Mouse (Mus musculus): Measurements from ENCODE around the gene Wbp1. TPM values are rescaled to one million over a fixed set of nuclear protein-coding genes. Genes with fewer than 3 reads are reported as not detected.

Gene Wbp1
- polyA plus RNA-seq (2017; shearing (Covaris generic)), result 58.8 TPM

GRCm38 (mm10) chr6:83120930-83121862, at the start of gene Wbp1:
Wbp1 (minus strand) TSS chr6:83121559.

GRCm38 (mm10) chr6:83165607-83166242, 44.4 kb upstream of the Wbp1 start, which contains the start of gene Dctn1:
Dctn1 (plus strand) TSS chr6:83165920.

GRCm38 (mm10) chr6:83156259-83156684, 34.9 kb upstream of the Wbp1 start, which contains the start of the genes Wdr54 and 1700003E16Rik:
Wdr54 (minus strand) TSS chr6:83156397.
1700003E16Rik (plus strand) TSS chr6:83156404.

GRCm38 (mm10) chr6:83134951-83135513, 13.7 kb upstream of the Wbp1 start, which contains the start of gene Rtkn:
Rtkn (plus strand) TSS chr6:83135463.

GRCm38 (mm10) chr6:83125331-83125730, 4.0 kb upstream of the Wbp1 start, which contains the start of gene Ino80b:
Ino80b (minus strand) TSS chr6:83125431.

GRCm38 (mm10) chr6:83115011-83115671, 6.2 kb downstream of the Wbp1 start, which contains the start of gene Mogs:
Mogs (plus strand) TSS chr6:83115496.

GRCm38 (mm10) chr6:83108762-83109668, 12.3 kb downstream of the Wbp1 start, which contains the start of gene Mrpl53:
Mrpl53 (plus strand) TSS chr6:83109040.

GRCm38 (mm10) chr6:83101316-83101687, 20.1 kb downstream of the Wbp1 start, which contains the start of the genes Ccdc142 and Gm42688:
Ccdc142 (plus strand) TSS chr6:83101601.
Gm42688 (plus strand) TSS chr6:83101617.

GRCm38 (mm10) chr6:83086121-83087035, 35.0 kb downstream of the Wbp1 start, which contains the start of gene Lbx2:
Lbx2 (plus strand) TSS chr6:83086367.

GRCm38 (mm10) chr6:83077630-83078323, 43.6 kb downstream of the Wbp1 start, which contains the start of gene Pcgf1:
Pcgf1 (plus strand) TSS chr6:83077869.

GRCm38 (mm10) chr6:83070247-83070310, 51.3 kb downstream of the Wbp1 start, which contains the start of gene Tlx2:
Tlx2 (minus strand) TSS chr6:83070293.

Other genes starting within 250 kb of the Wbp1 start
- 14.4 TPM for gene Sema4f, start 181.8 kb downstream of the Wbp1 start, polyA plus RNA-seq (2017; shearing (Covaris generic))
- not detected for gene M1ap, start 174.7 kb downstream of the Wbp1 start, polyA plus RNA-seq (2017; shearing (Covaris generic))
- 13.9 TPM for gene Dok1, start 88.1 kb downstream of the Wbp1 start, polyA plus RNA-seq (2017; shearing (Covaris generic))
- gene Loxl3, start 87.4 kb downstream of the Wbp1 start, polyA plus RNA-seq (2017; shearing (Covaris generic)), result not detected
- gene Aup1, start 67.0 kb downstream of the Wbp1 start, polyA plus RNA-seq (2017; shearing (Covaris generic)), result 408 TPM
- 38.1 TPM for gene Htra2, start 66.3 kb downstream of the Wbp1 start, polyA plus RNA-seq (2017; shearing (Covaris generic))
- gene Dqx1, start 63.7 kb downstream of the Wbp1 start, polyA plus RNA-seq (2017; shearing (Covaris generic)), result 2.7 TPM
- gene Tlx2, start 51.3 kb downstream of the Wbp1 start, polyA plus RNA-seq (2017; shearing (Covaris generic)), result not detected
- 25.5 TPM for gene Pcgf1, start 43.7 kb downstream of the Wbp1 start, polyA plus RNA-seq (2017; shearing (Covaris generic))
- not detected for gene Lbx2, start 35.2 kb downstream of the Wbp1 start, polyA plus RNA-seq (2017; shearing (Covaris generic))
- gene Ccdc142, start 20.0 kb downstream of the Wbp1 start, polyA plus RNA-seq (2017; shearing (Covaris generic)), result 2.9 TPM
- gene Gm42688, start 19.9 kb downstream of the Wbp1 start, polyA plus RNA-seq (2017; shearing (Covaris generic)), result 7.2 TPM
- gene Mrpl53, start 12.5 kb downstream of the Wbp1 start, polyA plus RNA-seq (2017; shearing (Covaris generic)), result 29.6 TPM
- gene Mogs, start 6.1 kb downstream of the Wbp1 start, polyA plus RNA-seq (2017; shearing (Covaris generic)), result 71.4 TPM
- 26.6 TPM for gene Ino80b, start 3.9 kb upstream of the Wbp1 start, polyA plus RNA-seq (2017; shearing (Covaris generic))
- 0.77 TPM for gene Rtkn, start 13.9 kb upstream of the Wbp1 start, polyA plus RNA-seq (2017; shearing (Covaris generic))
- 0.62 TPM for gene Wdr54, start 34.8 kb upstream of the Wbp1 start, polyA plus RNA-seq (2017; shearing (Covaris generic))
- not detected for gene 1700003E16Rik, start 34.8 kb upstream of the Wbp1 start, polyA plus RNA-seq (2017; shearing (Covaris generic))
- 60.1 TPM for gene Dctn1, start 44.4 kb upstream of the Wbp1 start, polyA plus RNA-seq (2017; shearing (Covaris generic))
- 0.81 TPM for gene Slc4a5, start 98.3 kb upstream of the Wbp1 start, polyA plus RNA-seq (2017; shearing (Covaris generic))
- 63.8 TPM for gene Mthfd2, start 204.3 kb upstream of the Wbp1 start, polyA plus RNA-seq (2017; shearing (Covaris generic))
- 176 TPM for gene Mob1a, start 204.5 kb upstream of the Wbp1 start, polyA plus RNA-seq (2017; shearing (Covaris generic))
- gene Bola3, start 227.6 kb upstream of the Wbp1 start, polyA plus RNA-seq (2017; shearing (Covaris generic)), result 74.8 TPM

All from effector memory CD4-positive, alpha-beta T cell, adult 5 months (primary cell).